In the genomic region with DNA sequence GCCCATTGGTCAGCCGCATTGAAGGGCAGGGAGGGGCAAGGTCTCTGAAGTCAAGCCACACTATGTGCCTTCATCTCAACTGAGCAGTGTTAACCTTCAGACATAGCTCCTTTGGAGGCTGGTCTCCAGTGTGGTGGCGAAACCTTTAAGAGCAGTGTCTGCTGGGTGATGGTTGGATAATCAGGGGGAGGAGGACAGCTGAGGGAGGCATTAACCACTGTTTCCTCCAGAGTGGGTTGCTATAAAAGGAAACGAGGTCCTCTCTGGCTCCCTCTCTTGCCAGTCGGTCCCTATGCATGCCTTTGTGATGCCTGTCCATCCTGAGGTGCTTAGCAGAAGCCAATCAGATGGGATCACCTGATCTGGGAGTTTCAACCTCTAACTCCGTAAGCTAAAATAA, we compare ENCODE assay signal across 14 mouse cellular contexts.
"Had no signal": no experiment of that assay in that cellular context is flagged by ENCODE, and none has a peak within 500 bp of the region (broad histone marks: within the 10 kb centered on the region; RNA-seq: fewer than 3 reads in every experiment).

No protein-coding gene starts in this region.

- DNase-seq: lung, adult 18-20 months; lung, embryonic 14.5 days; lung, postnatal 10 days; lung, postnatal 4 days; midbrain, embryonic 14.5 days; retina, postnatal 1 day; right cerebral cortex, adult 18-20 months; right cerebral cortex, postnatal 25 days; right cerebral cortex, postnatal 4 days; spleen, adult 18-20 months; thymus, adult 18-20 months; thymus, postnatal 14 days; thymus, postnatal 36 days had no signal

- ATAC-seq: midbrain, embryonic 16.5 days had no signal
